Mouse (Mus musculus) limb, embryonic 15.5 days (tissue): ENCODE measurements around the gene Rtn1. TPM values are rescaled to one million over a fixed set of nuclear protein-coding genes. Genes with fewer than 3 reads are reported as not detected.

Experiments
- ATAC-seq: fragments of 200-750 bp; cut with Nextera tagmentation; 2 replicates; pipeline ENCODE4 v1.8.0; 2017; ENCODE audit warnings: low read depth, moderate TSS enrichment; ENCODE audit not compliant: insufficient number of reproducible peaks, low FRiP score, low TSS enrichment
- H3K27ac ChIP-seq: fragments of 300-500 bp; sonication (generic); 2 replicates; pipeline ENCODE4 v1.5.1; 2015; ENCODE audit warnings: moderate library complexity, mild to moderate bottlenecking, inconsistent platforms
- H3K27me3 ChIP-seq: fragments of 300-500 bp; sonication (generic); 2 replicates; pipeline ENCODE4 v1.6.1; 2015; ENCODE audit warnings: inconsistent platforms
- H3K36me3 ChIP-seq: fragments of 300-500 bp; sonication (generic); 2 replicates; pipeline ENCODE4 v1.6.1; 2015; ENCODE audit warnings: inconsistent platforms
- H3K4me1 ChIP-seq: fragments of 300-500 bp; sonication (generic); 2 replicates; pipeline ENCODE4 v1.6.1; 2015; ENCODE audit warnings: inconsistent platforms
- H3K4me2 ChIP-seq: fragments of 300-500 bp; sonication (generic); 2 replicates; pipeline ENCODE4 v1.6.1; 2015; ENCODE audit warnings: mild to moderate bottlenecking, inconsistent platforms
- H3K4me3 ChIP-seq: fragments of 300-500 bp; sonication (generic); 2 replicates; pipeline ENCODE4 v1.5.1; 2015; ENCODE audit warnings: mild to moderate bottlenecking, inconsistent platforms
- H3K9ac ChIP-seq: fragments of 300-500 bp; sonication (generic); 2 replicates; pipeline ENCODE4 v1.6.1; 2015; ENCODE audit warnings: inconsistent platforms
- H3K9me3 ChIP-seq: fragments of 300-500 bp; sonication (generic); 2 replicates; pipeline ENCODE4 v1.6.1; 2016; ENCODE audit warnings: inconsistent platforms
- WGBS: fragments of 180-500 bp; shearing (Covaris S2); methylation state at CpG from one replicate; pipeline ENCODE4 v1.1.7; 2015; 5-methylcytosine and 5-hydroxymethylcytosine counted together
- polyA plus RNA-seq: library from polyadenylated mRNA; unstranded; fragments of >200 nt; fragmentation: Nextera tagmentation; extraction: Ambion mirVana; gene quantifications from 2 replicates; pipeline ENCODE4 v1.2.1, GENCODE M21; 2015

Rtn1 gene
- polyA plus RNA-seq, 1 experiment from 2014 or later: 6.8 TPM

DNA sequence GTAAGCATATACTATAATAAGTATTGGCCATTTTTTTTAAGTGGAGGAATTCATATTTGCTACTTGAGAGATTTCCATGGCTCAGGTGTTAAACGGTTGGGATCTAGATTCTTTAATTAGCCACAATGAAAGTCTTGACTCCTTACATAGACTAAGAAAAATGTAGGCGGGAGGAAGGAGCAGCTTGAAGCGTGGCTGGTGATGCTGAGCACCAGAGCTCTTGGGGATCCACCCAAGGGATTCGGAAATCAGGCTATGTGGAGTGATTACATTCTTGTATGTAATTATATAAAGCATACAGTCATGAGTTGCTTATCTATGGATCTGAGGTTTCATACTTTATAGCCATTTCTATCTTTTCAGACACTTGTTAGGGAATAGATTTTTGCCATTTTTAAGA, 229.3 kb downstream of the Rtn1 start:
- WGBS: 63% methylated on average over 4 of the region's 4 CpGs
- no peaks in the 10 kb centered on the region for H3K36me3 ChIP-seq
- no peak overlapping the region for H3K27ac ChIP-seq

DNA sequence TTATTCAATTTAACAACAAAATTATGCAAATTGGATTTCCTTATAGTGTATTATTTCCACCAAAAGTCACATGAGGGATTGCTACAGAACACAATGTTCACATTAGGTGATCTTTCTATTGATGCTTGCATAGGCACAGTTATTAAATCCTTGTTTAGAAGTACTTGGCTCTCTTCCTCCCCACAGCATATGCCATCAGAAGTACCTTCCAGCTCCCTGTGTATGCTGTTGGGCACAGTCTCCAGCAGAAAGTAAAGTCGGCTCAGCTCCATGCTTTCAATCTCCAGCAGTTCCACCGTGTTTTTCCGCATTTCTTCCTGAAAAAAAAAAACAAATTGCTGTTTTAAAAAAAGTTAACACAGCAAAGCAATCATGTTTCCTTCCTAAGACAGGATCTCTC, 230.5 kb downstream of the Rtn1 start:
- no peak overlapping the region for H3K9ac ChIP-seq
- no peak for ATAC-seq
- H3K9me3 ChIP-seq: no peaks in the 10 kb centered on the region
- no peaks in the 10 kb centered on the region for H3K36me3 ChIP-seq
- no peak overlapping the region for H3K27ac ChIP-seq
- no peak overlapping the region for H3K4me3 ChIP-seq
- H3K4me1 ChIP-seq: no peaks in the 10 kb centered on the region
- H3K4me2 ChIP-seq: no peak overlapping the region
- WGBS: 86% methylated on average over 3 of the region's 3 CpGs
- no peaks in the 10 kb centered on the region for H3K27me3 ChIP-seq

More for the DNA sequence above, 229.3 kb downstream of the Rtn1 start:
- H3K4me1 ChIP-seq: no peaks in the 10 kb centered on the region
- H3K4me2 ChIP-seq: no peak overlapping the region
- ATAC-seq: no peak
- no peaks in the 10 kb centered on the region for H3K27me3 ChIP-seq
- H3K9me3 ChIP-seq: no peaks in the 10 kb centered on the region
- no peak overlapping the region for H3K4me3 ChIP-seq
- no peak overlapping the region for H3K9ac ChIP-seq

Other genes with a start within 250 kb of the Rtn1 start
- not detected in 2 replicates for gene Ccdc175, start 224.0 kb downstream of the Rtn1 start, polyA plus RNA-seq
- gene Lrrc9, start 32.8 kb upstream of the Rtn1 start, polyA plus RNA-seq: 0.18 and 0.52 TPM in 2 replicates
- 11.6 and 12.9 TPM in 2 replicates for gene Pcnx4, start 127.3 kb upstream of the Rtn1 start, polyA plus RNA-seq
- gene Gm4756, start 240.6 kb upstream of the Rtn1 start, polyA plus RNA-seq: not detected in 2 replicates